Mouse (Mus musculus) stomach, embryonic 16.5 days (tissue): ENCODE data around the gene Notch2. TPM values are rescaled to one million over a fixed set of nuclear protein-coding genes. Genes with fewer than 3 reads are reported as not detected.

Experiments used
- ATAC-seq: fragments of 200-750 bp; cut with Nextera tagmentation; 2 replicates; pipeline ENCODE4 v1.8.0; 2017; ENCODE audit warnings: moderate number of reproducible peaks, moderate TSS enrichment; ENCODE audit not compliant: insufficient read depth, low FRiP score
- H3K27ac ChIP-seq: fragments of 300-500 bp; sonication (generic); 2 replicates; pipeline ENCODE4 v1.5.1; 2014; ENCODE audit warnings: low read length
- H3K27me3 ChIP-seq: fragments of 300-500 bp; sonication (generic); 2 replicates; pipeline ENCODE4 v1.6.1; 2014; ENCODE audit warnings: low read length, control low read depth, mixed read lengths; ENCODE audit not compliant: control insufficient read depth, insufficient read depth
- H3K36me3 ChIP-seq: fragments of 300-500 bp; sonication (generic); 2 replicates; pipeline ENCODE4 v1.6.1; 2014; ENCODE audit warnings: low read length; ENCODE audit not compliant: control insufficient read depth, insufficient read depth
- H3K4me1 ChIP-seq: fragments of 300-500 bp; sonication (generic); 2 replicates; pipeline ENCODE4 v1.6.1; 2014; ENCODE audit warnings: low read length, control low read depth, mixed read lengths; ENCODE audit not compliant: control insufficient read depth, insufficient read depth
- H3K4me2 ChIP-seq: fragments of 300-500 bp; sonication (generic); 2 replicates; pipeline ENCODE4 v1.6.1; 2014; ENCODE audit warnings: low read depth, low read length, mixed read lengths
- H3K4me3 ChIP-seq: fragments of 300-500 bp; sonication (generic); replicated peaks from 2 replicates; pipeline ENCODE4 v1.5.1; 2014; ENCODE audit warnings: mild to moderate bottlenecking, low read length
- H3K9ac ChIP-seq: fragments of 300-500 bp; sonication (generic); 2 replicates; pipeline ENCODE4 v1.6.1; 2014; ENCODE audit warnings: low read length
- H3K9me3 ChIP-seq: fragments of 300-500 bp; sonication (generic); replicated peaks from 2 replicates; pipeline ENCODE4 v1.6.1; 2016; ENCODE audit warnings: low read length, control low read depth; ENCODE audit not compliant: control insufficient read depth
- WGBS: fragments of 180-500 bp; shearing (Covaris S2); extraction: QIAGEN DNeasy Blood & Tissue Kit; methylation state at CpG from one replicate; pipeline ENCODE4 v1.1.7; 2014; 5-methylcytosine and 5-hydroxymethylcytosine counted together
- polyA plus RNA-seq: library from polyadenylated mRNA; unstranded; fragments of >200 nt; fragmentation: Nextera tagmentation; extraction: Ambion mirVana; gene quantifications from 2 replicates; pipeline ENCODE4 v1.2.1, GENCODE M21; 2015

Notch2 gene
- polyA plus RNA-seq, result 20.4 and 23.6 TPM in 2 replicates

- H3K36me3 ChIP-seq, result no peaks in the 10 kb centered on the region
- no peaks in the 10 kb centered on the region for H3K9me3 ChIP-seq
- H3K9ac ChIP-seq, result peak within 1 kb of the TSS; percentile 98
- peaks cover 25% of the 10 kb centered on the region for H3K4me1 ChIP-seq
- peak within 1 kb of the TSS; percentile 87 for H3K4me3 ChIP-seq
- peak within 1 kb of the TSS; percentile 69 for H3K4me2 ChIP-seq
- WGBS, result under 1% methylated on average over 93 of the region's 95 CpGs
- peak; percentile 93 for ATAC-seq
- peak within 1 kb of the TSS; percentile 97 for H3K27ac ChIP-seq
- no peaks in the 10 kb centered on the region for H3K27me3 ChIP-seq
These were observed at the start of gene Notch2 for GRCm38 (mm10) chr3:98013401-98014281. Notch2 (plus strand) TSS chr3:98013527.

- Histone ChIP-seq H3K4me3 (no peak overlapping the region), H3K27ac (no peak overlapping the region), H3K36me3 (no peaks in the 10 kb centered on the region), H3K4me1 (peaks cover 9% of the 10 kb centered on the region; the same call in 1 of the 2 replicates), H3K27me3 (no peaks in the 10 kb centered on the region), H3K4me2 (no peak overlapping the region), H3K9ac (no peak overlapping the region), H3K9me3 (no peaks in the 10 kb centered on the region)
- 35% methylated on average over 14 of the region's 14 CpGs for WGBS
- ATAC-seq, result peak; percentile 21; the same call in 1 of the 2 replicates
These were observed 48.4 kb upstream of the Notch2 start for GRCm38 (mm10) chr3:97964878-97965353.

- H3K9ac ChIP-seq, result no peak overlapping the region
- H3K27me3 ChIP-seq, result no peaks in the 10 kb centered on the region
- no peak overlapping the region for H3K4me3 ChIP-seq
- no peaks in the 10 kb centered on the region for H3K36me3 ChIP-seq
- no peak overlapping the region for H3K4me2 ChIP-seq
- ATAC-seq, result no peak
- H3K27ac ChIP-seq, result no peak overlapping the region
- peaks cover 24% of the 10 kb centered on the region for H3K4me1 ChIP-seq
- no peaks in the 10 kb centered on the region for H3K9me3 ChIP-seq
- WGBS, result 56% methylated on average over 2 of the region's 2 CpGs
These were observed 45.7 kb upstream of the Notch2 start for GRCm38 (mm10) chr3:97967627-97968026.

DNA sequence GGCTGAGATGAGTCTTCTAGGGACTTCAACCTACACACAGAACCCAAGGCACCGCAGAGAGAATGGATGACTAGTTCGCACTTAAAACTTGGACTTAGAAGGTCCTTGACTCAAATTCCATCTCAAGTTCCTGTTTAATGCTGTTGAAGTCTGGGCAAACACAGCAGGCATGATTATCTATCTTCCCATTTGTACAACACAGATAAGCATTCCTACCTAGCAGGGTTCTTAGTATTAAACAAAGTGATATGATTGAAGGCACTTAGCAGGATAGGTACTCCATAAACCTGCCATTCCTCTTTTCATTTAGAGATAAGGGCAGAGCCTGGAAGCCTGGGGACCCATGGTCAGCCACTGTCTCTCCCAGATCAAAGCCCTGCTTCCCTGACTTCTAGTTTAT, 45.1 kb upstream of the Notch2 start:
- H3K9ac ChIP-seq, result no peak overlapping the region
- H3K9me3 ChIP-seq, result no peaks in the 10 kb centered on the region
- peaks cover 26% of the 10 kb centered on the region for H3K4me1 ChIP-seq
- WGBS, result 48% methylated on average over 2 of the region's 2 CpGs
- no peaks in the 10 kb centered on the region for H3K36me3 ChIP-seq
- no peak overlapping the region for H3K27ac ChIP-seq
- H3K27me3 ChIP-seq, result no peaks in the 10 kb centered on the region
- no peak overlapping the region for H3K4me2 ChIP-seq
- no peak; the same call in 1 of the 2 replicates for ATAC-seq
- H3K4me3 ChIP-seq, result no peak overlapping the region

GRCm38 (mm10) chr3:97969019-97969418, 44.3 kb upstream of the Notch2 start:
- H3K4me2 ChIP-seq, result no peak overlapping the region
- H3K36me3 ChIP-seq, result no peaks in the 10 kb centered on the region
- no peak overlapping the region for H3K27ac ChIP-seq
- H3K4me3 ChIP-seq, result no peak overlapping the region
- no peaks in the 10 kb centered on the region for H3K27me3 ChIP-seq
- peaks cover 33% of the 10 kb centered on the region for H3K4me1 ChIP-seq
- H3K9me3 ChIP-seq, result no peaks in the 10 kb centered on the region
- H3K9ac ChIP-seq, result no peak overlapping the region
- ATAC-seq, result no peak
- 45% methylated on average over 1 of the region's 1 CpGs for WGBS

GRCm38 (mm10) chr3:97971117-97971516, 42.2 kb upstream of the Notch2 start:
- H3K9me3 ChIP-seq, result no peaks in the 10 kb centered on the region
- no peak overlapping the region for H3K4me3 ChIP-seq
- no peak overlapping the region for H3K4me2 ChIP-seq
- peaks cover 30% of the 10 kb centered on the region for H3K4me1 ChIP-seq
- H3K27ac ChIP-seq, result no peak overlapping the region
- no peaks in the 10 kb centered on the region for H3K36me3 ChIP-seq
- H3K9ac ChIP-seq, result no peak overlapping the region
- no peaks in the 10 kb centered on the region for H3K27me3 ChIP-seq
- ATAC-seq, result no peak
- WGBS, result 31% methylated on average over 7 of the region's 7 CpGs

DNA sequence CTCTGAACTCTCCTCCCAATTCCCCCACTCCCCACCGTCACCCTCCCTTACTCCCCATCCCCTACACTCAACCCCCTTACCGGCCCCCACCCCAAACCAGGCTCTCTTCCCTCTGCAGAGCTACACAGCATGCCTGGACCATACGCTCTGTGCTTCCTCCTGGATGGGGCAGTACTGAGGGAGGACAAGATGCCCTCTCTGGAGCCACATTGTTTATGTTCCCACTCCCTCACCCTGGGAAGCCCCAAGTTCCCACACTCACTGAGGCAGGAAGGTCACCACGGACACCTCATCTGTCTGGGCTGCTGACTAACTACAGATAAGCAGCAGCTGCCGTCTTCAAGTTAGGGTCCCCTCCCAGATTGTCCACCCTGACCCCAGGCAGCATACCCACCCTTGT, 41.1 kb upstream of the Notch2 start:
- Histone ChIP-seq H3K4me3 (no peak overlapping the region), H3K27me3 (no peaks in the 10 kb centered on the region), H3K27ac (no peak overlapping the region), H3K9me3 (no peaks in the 10 kb centered on the region), H3K36me3 (no peaks in the 10 kb centered on the region), H3K4me1 (peaks cover 30% of the 10 kb centered on the region), H3K4me2 (no peak overlapping the region), H3K9ac (no peak overlapping the region)
- no peak for ATAC-seq
- 36% methylated on average over 5 of the region's 5 CpGs for WGBS

DNA sequence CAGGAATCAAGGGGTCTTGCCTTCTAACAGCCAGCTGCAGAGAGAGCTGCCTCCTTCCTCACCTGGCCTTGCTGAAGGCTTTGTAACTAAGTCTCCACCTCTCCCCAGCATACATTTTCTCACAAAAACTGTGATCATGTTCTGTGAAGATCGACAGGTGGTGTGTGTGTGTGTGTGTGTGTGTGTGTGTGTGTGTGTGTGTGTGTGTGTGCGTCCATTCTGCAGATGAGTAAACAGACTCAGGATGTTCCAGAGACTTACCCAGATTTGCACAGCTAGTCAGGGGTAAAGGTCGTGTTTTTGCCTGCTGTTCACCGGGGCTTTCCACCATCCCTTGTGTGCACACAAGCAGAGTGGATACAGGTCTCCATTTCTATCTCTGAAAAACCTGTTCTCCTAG, 40.6 kb upstream of the Notch2 start:
- H3K4me2 ChIP-seq, result no peak overlapping the region
- ATAC-seq, result no peak
- WGBS, result 51% methylated on average over 4 of the region's 4 CpGs

GRCm38 (mm10) chr3:97973306-97973705, 40.0 kb upstream of the Notch2 start:
- ATAC-seq, result no peak
- Histone ChIP-seq H3K9ac (no peak overlapping the region), H3K4me3 (no peak overlapping the region), H3K27me3 (no peaks in the 10 kb centered on the region), H3K9me3 (no peaks in the 10 kb centered on the region), H3K27ac (no peak overlapping the region; the same call in 1 of the 2 replicates), H3K4me1 (peaks cover 27% of the 10 kb centered on the region), H3K4me2 (no peak overlapping the region), H3K36me3 (no peaks in the 10 kb centered on the region)
- 40% methylated on average over 2 of the region's 2 CpGs for WGBS

More for the DNA sequence above, 40.6 kb upstream of the Notch2 start:
- Histone ChIP-seq H3K4me3 (no peak overlapping the region), H3K27ac (no peak overlapping the region), H3K4me1 (peaks cover 30% of the 10 kb centered on the region), H3K36me3 (no peaks in the 10 kb centered on the region), H3K27me3 (no peaks in the 10 kb centered on the region), H3K9me3 (no peaks in the 10 kb centered on the region), H3K9ac (no peak overlapping the region)
